Mouse (Mus musculus) megakaryocyte, embryonic 14.5 days (primary cell): ENCODE data around the gene Pan2.

Experiments
- FLI1 ChIP-seq: IDR thresholded peaks from 2 replicates; pipeline ENCODE4 v1.6.1; 2012; ENCODE audit warnings: low read length, inconsistent platforms, mixed read lengths
- GATA1 ChIP-seq: IDR thresholded peaks from 3 replicates; pipeline ENCODE4 v1.6.1; 2012; ENCODE audit warnings: mixed read lengths, low read length, inconsistent platforms, borderline replicate concordance

- no peak for TF ChIP-seq GATA1
- TF ChIP-seq FLI1 = no peak
Measured at GRCm38 (mm10) chr10:128336195-128336594, 33.1 kb downstream of the Pan2 start.
